Mouse (Mus musculus) neural tube, embryonic 13.5 days (tissue): ENCODE measurements at regions not wholly inside any gene's neighbourhood (a gene's known extent, or its start where the extent isn't known, plus 50 kb on each side); places are given as distances from the start of the nearest gene placed in this dataset.

Source experiments
- ATAC-seq: fragments of 200-750 bp; cut with Nextera tagmentation; 2 replicates; pipeline ENCODE4 v1.8.0; 2017; ENCODE audit warnings: low read depth, mild to moderate bottlenecking, moderate TSS enrichment, moderate library complexity
- H3K27ac ChIP-seq: fragments of 300-500 bp; sonication (generic); replicated peaks from 2 replicates; pipeline ENCODE4 v1.5.1; 2015; ENCODE audit warnings: moderate library complexity, mild to moderate bottlenecking, inconsistent platforms
- H3K27me3 ChIP-seq: fragments of 300-500 bp; sonication (generic); 2 replicates; pipeline ENCODE4 v1.6.1; 2015; ENCODE audit warnings: mild to moderate bottlenecking, inconsistent platforms
- H3K36me3 ChIP-seq: fragments of 300-500 bp; sonication (generic); 2 replicates; pipeline ENCODE4 v1.6.1; 2015; ENCODE audit warnings: mild to moderate bottlenecking, inconsistent platforms
- H3K4me1 ChIP-seq: fragments of 300-500 bp; sonication (generic); replicated peaks from 2 replicates; pipeline ENCODE4 v1.6.1; 2015; ENCODE audit warnings: inconsistent platforms
- H3K4me2 ChIP-seq: fragments of 300-500 bp; sonication (generic); 2 replicates; pipeline ENCODE4 v1.6.1; 2015; ENCODE audit warnings: inconsistent platforms, mild to moderate bottlenecking, moderate library complexity
- H3K4me3 ChIP-seq: fragments of 300-500 bp; sonication (generic); 2 replicates; pipeline ENCODE4 v1.5.1; 2015; ENCODE audit warnings: mild to moderate bottlenecking, inconsistent platforms
- H3K9ac ChIP-seq: fragments of 300-500 bp; sonication (generic); 2 replicates; pipeline ENCODE4 v1.6.1; 2015; ENCODE audit warnings: moderate library complexity, mild to moderate bottlenecking, inconsistent platforms
- H3K9me3 ChIP-seq: fragments of 300-500 bp; sonication (generic); 2 replicates; pipeline ENCODE4 v1.6.1; 2016; ENCODE audit warnings: inconsistent platforms
- WGBS: fragments of 180-500 bp; shearing (Covaris S2); methylation state at CpG from one replicate; pipeline ENCODE4 v1.1.7; 2015; 5-methylcytosine and 5-hydroxymethylcytosine counted together

- Histone ChIP-seq H3K27me3 (no peaks in the 10 kb centered on the region), H3K4me2 (peak overlapping the region; percentile 36; the same call in 1 of the 2 replicates), H3K9ac (no peak overlapping the region), H3K36me3 (no peaks in the 10 kb centered on the region), H3K4me3 (no peak overlapping the region), H3K9me3 (no peaks in the 10 kb centered on the region), H3K27ac (no peak overlapping the region), H3K4me1 (0 out of 2 replicates have a peak, but pooled peaks cover 7% of the 10 kb centered on the region)
- 88% methylated on average over 4 of the region's 5 CpGs for WGBS
- no peak for ATAC-seq
Measured at GRCm38 (mm10) chr5:105976076-105976475, 99.7 kb downstream of the Zfp326 start.

GRCm38 (mm10) chr5:105975275-105976011, 99.1 kb downstream of the Zfp326 start:
- WGBS: 50% methylated on average over 21 of the region's 21 CpGs
- H3K4me1 ChIP-seq: 0 out of 2 replicates have a peak, but pooled peaks cover 7% of the 10 kb centered on the region
- H3K4me3 ChIP-seq: no peak overlapping the region
- H3K36me3 ChIP-seq: no peaks in the 10 kb centered on the region
- H3K27ac ChIP-seq: no peak overlapping the region
- ATAC-seq: no peak
- H3K4me2 ChIP-seq: peak overlapping the region; percentile 36
- no peaks in the 10 kb centered on the region for H3K9me3 ChIP-seq
- H3K27me3 ChIP-seq: no peaks in the 10 kb centered on the region
- no peak overlapping the region for H3K9ac ChIP-seq

- 0 out of 2 replicates have a peak, but pooled peaks cover 7% of the 10 kb centered on the region for H3K4me1 ChIP-seq
- H3K36me3 ChIP-seq: no peaks in the 10 kb centered on the region
- no peaks in the 10 kb centered on the region for H3K27me3 ChIP-seq
- H3K27ac ChIP-seq: no peak overlapping the region
- 61% methylated on average over 18 of the region's 18 CpGs for WGBS
- ATAC-seq: no peak
- H3K4me2 ChIP-seq: no peak overlapping the region
- H3K9ac ChIP-seq: no peak overlapping the region
- H3K9me3 ChIP-seq: no peaks in the 10 kb centered on the region
- H3K4me3 ChIP-seq: no peak overlapping the region
Measured at GRCm38 (mm10) chr5:105974576-105975177, 98.3 kb downstream of the Zfp326 start.
